Mouse (Mus musculus) brain, embryonic 14.5 days (tissue): ENCODE data around the gene Cfap221.

Experiments used
- CTCF ChIP-seq: fragments of 200-500 bp; IDR thresholded peaks from 2 replicates; pipeline ENCODE4 v1.5.1; 2012; ENCODE audit warnings: inconsistent platforms, mild to moderate bottlenecking, moderate library complexity, borderline replicate concordance; ENCODE audit not compliant: insufficient read depth, insufficient read length; ENCODE audit errors: extremely low read depth
- POLR2A ChIP-seq: fragments of 200-500 bp; IDR thresholded peaks from 2 replicates; pipeline ENCODE4 v1.6.1; 2012; ENCODE audit warnings: mild to moderate bottlenecking, inconsistent platforms, borderline replicate concordance; ENCODE audit not compliant: poor library complexity, insufficient read depth, insufficient read length, severe bottlenecking; ENCODE audit errors: extremely low read depth

- TF ChIP-seq CTCF (no peak), POLR2A (no peak)
These were observed 89.8 kb downstream of the Cfap221 start for GRCm38 (mm10) chr1:119907206-119907748.
